Mouse (Mus musculus) liver, embryonic 14.5 days (tissue): ENCODE results near the gene Synpr. TPM values are rescaled to one million over a fixed set of nuclear protein-coding genes. Genes with fewer than 3 reads are reported as not detected.

Source experiments
- ATAC-seq: fragments of 200-750 bp; cut with Nextera tagmentation; 2 replicates; pipeline ENCODE4 v1.8.0; 2017; ENCODE audit warnings: moderate number of reproducible peaks, mild to moderate bottlenecking, moderate library complexity; ENCODE audit not compliant: insufficient read depth
- DNase-seq, 3 experiments: peaks; one replicate each; pipeline ENCODE4 v3.0.0-alpha.2; 2012 to 2013; ENCODE audit warnings: low read depth in 3 of 3, low spot score in 3 of 3
- H3K27ac ChIP-seq: fragments of 300-500 bp; sonication (generic); 2 replicates; pipeline ENCODE4 v1.5.1; 2014; ENCODE audit warnings: moderate library complexity, mild to moderate bottlenecking, control low read depth, inconsistent platforms
- H3K27me3 ChIP-seq: fragments of 300-500 bp; sonication (generic); 2 replicates; pipeline ENCODE4 v1.6.1; 2014; ENCODE audit warnings: mild to moderate bottlenecking, low read length, moderate library complexity; ENCODE audit not compliant: control insufficient read depth, insufficient read depth
- H3K36me3 ChIP-seq: fragments of 300-500 bp; sonication (generic); replicated peaks from 2 replicates; pipeline ENCODE4 v1.6.1; 2014; ENCODE audit warnings: low read depth; ENCODE audit not compliant: control insufficient read depth, insufficient read depth
- H3K4me1 ChIP-seq, 2 experiments: fragments of 200-500 bp in 1 of 2; fragments of 300-500 bp in 1 of 2; sonication (generic) in 1 of 2; replicated peaks; 2 replicates each; pipeline ENCODE4 v1.6.1; 2012 to 2014; ENCODE audit warnings: antibody characterized with exemption in 1 of 2, inconsistent platforms in 1 of 2, low read length in 1 of 2; ENCODE audit not compliant: control insufficient read depth in 2 of 2, insufficient read depth in 2 of 2
- H3K4me2 ChIP-seq: fragments of 300-500 bp; sonication (generic); 2 replicates; pipeline ENCODE4 v1.6.1; 2014; ENCODE audit warnings: low read depth, mild to moderate bottlenecking, control low read depth, moderate library complexity
- H3K4me3 ChIP-seq, 2 experiments: fragments of 200-500 bp in 1 of 2; fragments of 300-500 bp in 1 of 2; sonication (generic) in 1 of 2; 2 replicates each; pipeline ENCODE4 v1.5.1; 2012 to 2014; ENCODE audit warnings: low read depth in 2 of 2, low read length in 2 of 2, mild to moderate bottlenecking in 2 of 2, control low read depth in 1 of 2, inconsistent platforms in 1 of 2, moderate library complexity in 1 of 2; ENCODE audit not compliant: insufficient read depth in 1 of 2
- H3K9ac ChIP-seq: fragments of 300-500 bp; sonication (generic); replicated peaks from 2 replicates; pipeline ENCODE4 v1.6.1; 2014; ENCODE audit warnings: mild to moderate bottlenecking, control low read depth, moderate library complexity
- H3K9me3 ChIP-seq: fragments of 300-500 bp; sonication (generic); 2 replicates; pipeline ENCODE4 v1.6.1; 2016; ENCODE audit warnings: low read length, mixed read lengths; ENCODE audit not compliant: control insufficient read depth
- CTCF ChIP-seq: IDR thresholded peaks from 2 replicates; pipeline ENCODE4 v1.5.1; 2016; ENCODE audit warnings: antibody characterized with exemption, low read depth, control low read depth
- EP300 ChIP-seq: IDR thresholded peaks from 2 replicates; pipeline ENCODE4 v1.6.1; 2016; ENCODE audit warnings: antibody characterized with exemption, low read depth
- WGBS: fragments of 180-500 bp; shearing (Covaris S2); extraction: QIAGEN DNeasy Blood & Tissue Kit; methylation state at CpG from one replicate; pipeline ENCODE4 v1.1.7; 2014; ENCODE audit not compliant: insufficient replicate concordance; 5-methylcytosine and 5-hydroxymethylcytosine counted together
- polyA plus RNA-seq, 2 experiments: library from polyadenylated mRNA; depleted of rRNA in 1 of 2; stranded (reverse) in 1 of 2; unstranded in 1 of 2; fragments of >200 nt; fragmentation: Nextera tagmentation in 1 of 2; extraction: Ambion mirVana in 1 of 2; gene quantifications; 2 replicates each; pipeline versions ENCODE4 v1.2.1 to v1.2.3; 2012 to 2014

Gene Synpr
- polyA plus RNA-seq, 2 experiments = 0.01 TPM; not detected in 1

DNA sequence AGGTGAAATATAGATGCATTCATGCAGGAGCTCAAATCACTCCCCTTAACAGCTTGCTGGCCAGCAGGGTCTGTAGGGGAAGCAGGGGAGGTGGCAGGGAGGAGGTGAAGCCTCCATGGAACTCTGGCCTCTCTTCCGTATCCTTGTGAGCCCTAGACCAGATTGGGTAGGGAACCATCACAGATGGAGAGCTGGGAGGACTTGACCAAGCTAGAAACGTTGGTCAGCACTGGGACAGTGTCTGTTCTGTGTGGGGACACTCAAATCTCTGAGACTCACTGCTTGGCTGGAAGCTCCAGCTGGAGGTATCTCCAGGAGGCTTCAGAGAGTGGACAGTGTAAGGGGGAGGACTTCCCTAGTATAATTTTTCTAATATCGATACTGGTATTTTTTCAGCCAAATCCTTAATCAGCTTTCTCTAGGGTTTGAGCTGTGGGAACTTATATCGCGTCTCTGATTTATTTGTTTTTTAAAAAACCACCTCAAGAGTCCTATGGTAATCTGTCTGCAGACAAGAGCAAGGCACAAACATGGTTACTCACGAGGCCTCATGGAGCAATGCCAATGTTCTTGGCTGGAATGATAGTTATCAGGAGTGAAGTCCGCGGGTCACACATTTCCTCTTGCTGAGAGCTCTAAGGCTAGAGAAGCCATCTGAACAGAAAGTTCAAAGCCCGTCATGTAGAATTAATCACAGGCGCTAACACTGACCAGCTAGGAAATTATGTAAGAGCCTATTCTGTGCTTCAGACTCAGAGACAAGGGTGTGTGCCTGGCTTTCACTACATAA lies 956 bp downstream of the Synpr start:
- TF ChIP-seq EP300 (no peak), CTCF (no peak)
- WGBS = 50% methylated on average over 10 of the region's 10 CpGs
- Histone ChIP-seq H3K4me3 (no peak overlapping the region), H3K36me3 (no peaks in the 10 kb centered on the region), H3K4me2 (no peak overlapping the region), H3K4me1 (no peaks in the 10 kb centered on the region), H3K9me3 (no peaks in the 10 kb centered on the region), H3K27me3 (no peaks in the 10 kb centered on the region), H3K9ac (no peak overlapping the region), H3K27ac (no peak overlapping the region)
- ATAC-seq (no peak), DNase-seq (no peak)

DNA sequence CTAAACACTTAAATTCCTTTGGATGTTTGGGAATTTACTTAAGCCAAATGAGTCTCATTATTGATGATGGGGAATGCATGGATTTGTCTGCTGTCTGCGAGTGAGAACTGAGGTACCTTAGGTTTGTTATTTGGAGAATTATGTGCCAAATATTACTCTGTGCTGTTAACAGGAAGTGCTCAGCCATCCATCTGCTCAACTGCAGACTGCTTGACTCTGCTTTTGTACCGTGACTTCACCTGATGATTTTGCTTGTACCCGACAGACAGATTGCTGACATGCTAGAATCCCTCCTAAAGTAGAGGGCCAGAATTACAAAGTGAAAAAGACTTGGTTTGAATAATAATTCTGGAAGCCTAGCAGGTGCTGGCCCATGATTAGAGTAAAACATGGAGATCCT lies 9.6 kb downstream of the Synpr start:
- H3K27me3 ChIP-seq = no peaks in the 10 kb centered on the region
- no peaks in the 10 kb centered on the region for H3K4me1 ChIP-seq
- TF ChIP-seq CTCF = no peak
- TF ChIP-seq EP300 = no peak
- no peak overlapping the region for H3K4me2 ChIP-seq
- no peaks in the 10 kb centered on the region for H3K36me3 ChIP-seq
- H3K27ac ChIP-seq = no peak overlapping the region
- WGBS = 58% methylated on average over 3 of the region's 3 CpGs
- ATAC-seq (no peak), DNase-seq (no peak)
- H3K4me3 ChIP-seq = no peak overlapping the region
- H3K9ac ChIP-seq = no peak overlapping the region
- H3K9me3 ChIP-seq = no peaks in the 10 kb centered on the region

DNA sequence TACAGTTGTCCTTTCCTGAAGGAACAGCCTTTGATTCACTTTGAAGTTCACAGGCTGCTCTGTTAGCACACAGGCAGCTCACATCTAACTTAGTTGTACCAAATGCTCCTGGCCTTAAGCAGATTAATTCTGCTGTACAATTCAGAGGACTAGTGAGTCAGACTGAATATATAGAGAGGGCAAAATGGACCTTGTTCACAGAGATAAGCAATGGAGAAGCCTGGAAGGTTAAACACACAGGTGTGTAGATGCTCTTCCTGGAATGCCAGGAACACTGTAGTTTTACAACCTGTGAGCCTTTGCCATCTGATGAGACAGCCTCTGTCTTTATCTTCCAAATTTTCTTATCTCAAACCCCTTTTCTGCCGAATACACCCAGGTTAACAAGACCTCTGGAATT lies 29.7 kb downstream of the Synpr start:
- Histone ChIP-seq H3K4me2 (no peak overlapping the region), H3K9ac (no peak overlapping the region), H3K27me3 (no peaks in the 10 kb centered on the region), H3K9me3 (no peaks in the 10 kb centered on the region), H3K36me3 (no peaks in the 10 kb centered on the region), H3K4me3 (no peak overlapping the region), H3K27ac (no peak overlapping the region), H3K4me1 (no peaks in the 10 kb centered on the region)
- TF ChIP-seq EP300 (no peak), CTCF (no peak)
- ATAC-seq (no peak), DNase-seq (no peak)
- WGBS = 37% methylated on average over 1 of the region's 1 CpGs

DNA sequence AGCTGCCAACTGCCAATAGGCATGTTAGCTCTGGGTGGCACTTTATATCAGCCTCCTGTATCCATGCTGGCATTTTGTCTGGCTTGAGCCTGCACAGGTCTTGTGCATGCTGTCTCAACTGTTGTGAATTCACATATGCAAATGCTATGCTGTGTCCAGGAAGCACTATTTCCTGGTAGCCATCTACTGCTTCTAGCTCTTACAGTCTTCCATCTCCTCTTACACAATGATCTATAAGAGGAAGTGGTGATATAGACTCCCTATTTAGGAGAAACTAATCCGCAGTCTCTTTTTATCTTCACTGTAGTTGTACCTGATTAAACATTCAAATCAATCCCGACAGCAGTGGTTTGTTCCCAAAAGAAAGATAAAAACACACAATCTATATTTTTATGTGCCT lies 43.9 kb downstream of the Synpr start:
- Histone ChIP-seq H3K4me3 (no peak overlapping the region), H3K27me3 (no peaks in the 10 kb centered on the region), H3K4me2 (no peak overlapping the region), H3K36me3 (no peaks in the 10 kb centered on the region), H3K4me1 (no peaks in the 10 kb centered on the region), H3K9ac (no peak overlapping the region), H3K9me3 (no peaks in the 10 kb centered on the region), H3K27ac (no peak overlapping the region)
- no peak for TF ChIP-seq EP300
- no peak for TF ChIP-seq CTCF
- no peak for ATAC-seq
- WGBS = 41% methylated on average over 2 of the region's 2 CpGs
- DNase-seq = no peak

DNA sequence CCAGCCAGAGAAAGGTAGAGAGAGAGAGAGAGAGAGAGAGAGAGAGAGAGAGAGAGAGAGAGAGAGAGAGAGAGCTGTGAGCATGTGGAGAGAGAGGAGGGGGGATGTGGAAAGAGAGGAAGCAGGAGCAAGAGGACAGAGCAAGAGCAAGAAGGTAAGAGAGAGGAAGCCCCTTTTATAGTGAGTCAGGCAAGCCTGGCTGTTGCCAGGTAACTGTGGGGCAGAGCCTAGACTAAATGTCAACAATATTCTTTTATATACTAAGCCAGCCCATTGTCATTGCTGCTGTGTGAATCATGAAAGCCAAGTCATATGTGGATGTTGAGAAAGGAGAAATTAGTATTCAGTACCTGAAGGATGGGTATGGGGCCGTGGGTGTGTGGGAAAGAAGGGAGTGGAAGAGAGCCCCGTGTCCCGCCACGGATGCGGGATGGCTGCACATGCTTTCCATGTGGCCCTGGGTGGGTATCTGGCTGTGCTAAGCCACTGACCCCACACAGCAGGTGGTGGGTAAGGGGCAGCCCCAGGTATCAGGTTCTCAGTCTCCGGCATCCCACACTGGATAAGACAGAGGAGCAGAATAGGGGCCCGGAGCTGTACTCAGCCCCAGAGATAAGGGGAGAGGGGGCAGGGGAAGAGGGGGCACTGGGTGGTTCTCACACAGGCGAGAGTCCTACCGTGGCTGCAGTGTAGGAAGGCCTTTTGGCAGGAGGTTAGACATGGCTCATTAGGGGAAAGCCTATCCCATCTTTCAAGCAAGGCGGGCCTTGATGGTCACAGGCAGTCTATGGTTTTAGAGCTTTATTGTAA lies 48.1 kb downstream of the Synpr start:
- WGBS = 63% methylated on average over 10 of the region's 10 CpGs
- H3K4me1 ChIP-seq = no peaks in the 10 kb centered on the region
- ATAC-seq (no peak), DNase-seq (no peak)
- no peaks in the 10 kb centered on the region for H3K9me3 ChIP-seq
- H3K36me3 ChIP-seq = no peaks in the 10 kb centered on the region
- no peaks in the 10 kb centered on the region for H3K27me3 ChIP-seq
- no peak overlapping the region for H3K4me2 ChIP-seq
- TF ChIP-seq EP300 (no peak), CTCF (no peak)
- H3K9ac ChIP-seq = no peak overlapping the region
- no peak overlapping the region for H3K4me3 ChIP-seq
- H3K27ac ChIP-seq = no peak overlapping the region
